Mouse (Mus musculus) bone marrow, adult 2 months (tissue): ENCODE measurements around the gene 1700003F12Rik.

Experiments used
- CTCF ChIP-seq: fragments of 200-500 bp; IDR thresholded peaks from 2 replicates; pipeline ENCODE4 v1.5.1; 2011; ENCODE audit warnings: low read length, control low read depth; ENCODE audit not compliant: control insufficient read depth, insufficient read depth
- POLR2A ChIP-seq: fragments of 200-500 bp; IDR thresholded peaks from 2 replicates; pipeline ENCODE4 v1.6.1; 2011; ENCODE audit warnings: low read depth, mild to moderate bottlenecking, control low read depth, low read length, borderline replicate concordance; ENCODE audit not compliant: control insufficient read depth

GRCm38 (mm10) chr2:154499717-154500247 lies 47.1 kb upstream of the 1700003F12Rik start:
- TF ChIP-seq CTCF (no peak), POLR2A (no peak)
